Mouse (Mus musculus) CH12.LX (cell line): ENCODE measurements around the gene Polr3g. TPM values are rescaled to one million over a fixed set of nuclear protein-coding genes. Genes with fewer than 3 reads are reported as not detected.

Source experiments
- DNase-seq: peaks from one replicate; pipeline ENCODE4 v3.0.0-alpha.2; 2013; ENCODE audit errors: extremely low read depth
- H3K27ac ChIP-seq: 2 replicates; pipeline ENCODE4 v1.5.1; 2012; ENCODE audit warnings: low read depth, mild to moderate bottlenecking, control low read depth, moderate library complexity; ENCODE audit not compliant: insufficient read depth
- H3K27me3 ChIP-seq: replicated peaks from 2 replicates; pipeline ENCODE3; 2012; ENCODE audit warnings: inconsistent platforms
- H3K36me3 ChIP-seq, 2 experiments: replicated peaks in 1 of 2; 2 replicates each; pipeline versions ENCODE3 to v1.6.1; 2012; ENCODE audit warnings: inconsistent platforms in 1 of 2, low read length in 1 of 2, mild to moderate bottlenecking in 1 of 2, mixed read lengths in 1 of 2, moderate library complexity in 1 of 2; ENCODE audit not compliant: control insufficient read depth in 1 of 2, insufficient read depth in 1 of 2
- H3K4me1 ChIP-seq, 2 experiments: 2 replicates each; pipeline ENCODE4 v1.6.1; 2012; ENCODE audit warnings: inconsistent platforms in 1 of 2, moderate library complexity in 1 of 2; ENCODE audit not compliant: insufficient read depth in 2 of 2, control insufficient read depth in 1 of 2
- H3K4me2 ChIP-seq: 2 replicates; pipeline ENCODE4 v1.6.1; 2012; ENCODE audit warnings: low read depth, mild to moderate bottlenecking, control low read depth; ENCODE audit not compliant: poor library complexity, insufficient read depth, severe bottlenecking
- H3K4me3 ChIP-seq, 3 experiments: fragments of 150-350 bp in 1 of 3; sonication (generic) in 1 of 3; replicated peaks in 1 of 3; 2 replicates each; pipeline versions ENCODE3 to v1.5.1; 2011 to 2012; ENCODE audit warnings: low read depth in 2 of 3, low read length in 2 of 3, mild to moderate bottlenecking in 2 of 3, moderate library complexity in 2 of 3, control low read depth in 1 of 3, improper control_type of control experiment in 1 of 3, inconsistent platforms in 1 of 3, mixed read lengths in 1 of 3; ENCODE audit not compliant: poor library complexity in 1 of 3
- H3K79me2 ChIP-seq: replicated peaks from 2 replicates; pipeline ENCODE4 v1.6.1; 2012; ENCODE audit warnings: mild to moderate bottlenecking, moderate library complexity; ENCODE audit not compliant: control insufficient read depth, poor library complexity, insufficient read depth, severe bottlenecking; ENCODE audit errors: extremely low read depth
- H3K9ac ChIP-seq: 2 replicates; pipeline ENCODE4 v1.6.1; 2012; ENCODE audit warnings: low read depth, mild to moderate bottlenecking, control low read depth, moderate library complexity; ENCODE audit not compliant: insufficient read depth
- H3K9me3 ChIP-seq: replicated peaks from 2 replicates; pipeline ENCODE3; 2012; ENCODE audit warnings: low read length, inconsistent platforms, mixed read lengths
- BHLHE40 ChIP-seq: IDR thresholded peaks from 2 replicates; pipeline ENCODE4 v1.6.1; 2011; ENCODE audit warnings: mild to moderate bottlenecking, low read depth, low read length, improper control_type of control experiment
- CHD1 ChIP-seq: IDR thresholded peaks from 2 replicates; pipeline ENCODE4 v1.6.1; 2012; ENCODE audit warnings: low read depth, low read length, improper control_type of control experiment, inconsistent platforms
- CHD2 ChIP-seq: IDR thresholded peaks from 2 replicates; pipeline ENCODE4 v1.6.1; 2011; ENCODE audit warnings: low read length, improper control_type of control experiment
- E2F4 ChIP-seq: IDR thresholded peaks from 2 replicates; pipeline ENCODE4 v1.6.1; 2011; ENCODE audit warnings: low read depth, low read length, improper control_type of control experiment; ENCODE audit not compliant: insufficient replicate concordance
- ELF1 ChIP-seq: IDR thresholded peaks from 2 replicates; pipeline ENCODE4 v1.6.1; 2014; ENCODE audit warnings: low read depth, mild to moderate bottlenecking, inconsistent platforms, low read length, improper control_type of control experiment
- EP300 ChIP-seq: IDR thresholded peaks from 2 replicates; pipeline ENCODE4 v1.6.1; 2011; ENCODE audit warnings: low read length, improper control_type of control experiment
- ETS1 ChIP-seq: conservative IDR thresholded peaks from 2 replicates; pipeline ENCODE4 v1.6.1; 2012; ENCODE audit warnings: low read depth, mild to moderate bottlenecking, inconsistent platforms, low read length, improper control_type of control experiment, moderate library complexity
- GABPA ChIP-seq: IDR thresholded peaks from 2 replicates; pipeline ENCODE4 v1.6.1; 2012; ENCODE audit warnings: low read depth, low read length, improper control_type of control experiment, inconsistent platforms; ENCODE audit not compliant: insufficient replicate concordance
- HCFC1 ChIP-seq: IDR thresholded peaks from 2 replicates; pipeline ENCODE4 v1.6.1; 2012; ENCODE audit warnings: low read depth, mild to moderate bottlenecking, inconsistent platforms, low read length, improper control_type of control experiment
- JUN ChIP-seq: IDR thresholded peaks from 2 replicates; pipeline ENCODE4 v1.6.1; 2011; ENCODE audit warnings: low read depth, mild to moderate bottlenecking, low read length, improper control_type of control experiment, moderate library complexity; ENCODE audit not compliant: insufficient read depth
- JUND ChIP-seq: conservative IDR thresholded peaks from 2 replicates; pipeline ENCODE4 v1.6.1; 2011; ENCODE audit warnings: low read depth, low read length, improper control_type of control experiment
- KAT2A ChIP-seq: IDR thresholded peaks from 2 replicates; pipeline ENCODE4 v1.6.1; 2012; ENCODE audit warnings: low read length, improper control_type of control experiment, inconsistent platforms; ENCODE audit not compliant: insufficient replicate concordance
- MAFK ChIP-seq: IDR thresholded peaks from 2 replicates; pipeline ENCODE4 v1.6.1; 2011; ENCODE audit warnings: low read length, improper control_type of control experiment; ENCODE audit not compliant: insufficient replicate concordance
- MAX ChIP-seq: IDR thresholded peaks from 2 replicates; pipeline ENCODE4 v1.6.1; 2011; ENCODE audit warnings: low read length, improper control_type of control experiment
- MAZ ChIP-seq: IDR thresholded peaks from 2 replicates; pipeline ENCODE4 v1.6.1; 2012; ENCODE audit warnings: low read depth, mild to moderate bottlenecking, inconsistent platforms, low read length, improper control_type of control experiment, moderate library complexity
- MEF2A ChIP-seq: IDR thresholded peaks from 2 replicates; pipeline ENCODE4 v1.6.1; 2014; ENCODE audit warnings: low read depth, mild to moderate bottlenecking, inconsistent platforms, low read length, improper control_type of control experiment, borderline replicate concordance
- MXI1 ChIP-seq: IDR thresholded peaks from 2 replicates; pipeline ENCODE4 v1.6.1; 2011; ENCODE audit warnings: mild to moderate bottlenecking, low read depth, low read length, improper control_type of control experiment
- MYC ChIP-seq: IDR thresholded peaks from 2 replicates; pipeline ENCODE4 v1.6.1; 2011; ENCODE audit warnings: low read depth, mild to moderate bottlenecking, improper control_type of control experiment, low read length
- NELFE ChIP-seq: IDR thresholded peaks from 2 replicates; pipeline ENCODE4 v1.6.1; 2011; ENCODE audit warnings: low read depth, low read length, improper control_type of control experiment
- NRF1 ChIP-seq: IDR thresholded peaks from 2 replicates; pipeline ENCODE4 v1.6.1; 2014; ENCODE audit warnings: low read depth, mild to moderate bottlenecking, inconsistent platforms, low read length, improper control_type of control experiment, moderate library complexity
- POLR2A ChIP-seq: IDR thresholded peaks from 2 replicates; pipeline ENCODE4 v1.6.1; 2011; ENCODE audit warnings: low read depth, mild to moderate bottlenecking, improper control_type of control experiment, low read length
- POLR2AphosphoS2 ChIP-seq: IDR thresholded peaks from 2 replicates; pipeline ENCODE4 v1.6.1; 2011; ENCODE audit warnings: low read depth, low read length, improper control_type of control experiment
- RCOR1 ChIP-seq: conservative IDR thresholded peaks from 2 replicates; pipeline ENCODE4 v1.6.1; 2012; ENCODE audit warnings: low read depth, mild to moderate bottlenecking, inconsistent platforms, low read length, improper control_type of control experiment
- SIN3A ChIP-seq: IDR thresholded peaks from 2 replicates; pipeline ENCODE4 v1.6.1; 2012; ENCODE audit warnings: low read length, improper control_type of control experiment, inconsistent platforms
- TBP ChIP-seq: conservative IDR thresholded peaks from 2 replicates; pipeline ENCODE4 v1.6.1; 2011; ENCODE audit warnings: low read depth, low read length, improper control_type of control experiment
- UBTF ChIP-seq: IDR thresholded peaks from 2 replicates; pipeline ENCODE4 v1.6.1; 2012; ENCODE audit warnings: low read depth, mild to moderate bottlenecking, inconsistent platforms, low read length, improper control_type of control experiment, moderate library complexity
- USF1 ChIP-seq: IDR thresholded peaks from 2 replicates; pipeline ENCODE4 v1.6.1; 2014; ENCODE audit warnings: low read depth, mild to moderate bottlenecking, inconsistent platforms, low read length, improper control_type of control experiment
- ZKSCAN1 ChIP-seq: IDR thresholded peaks from 2 replicates; pipeline ENCODE4 v1.6.1; 2012; ENCODE audit warnings: low read depth, inconsistent platforms, low read length, improper control_type of control experiment, borderline replicate concordance
- ZMIZ1 ChIP-seq: IDR thresholded peaks from 2 replicates; pipeline ENCODE4 v1.6.1; 2012; ENCODE audit warnings: low read depth, mild to moderate bottlenecking, inconsistent platforms, low read length, improper control_type of control experiment
- ZNF384 ChIP-seq: IDR thresholded peaks from 2 replicates; pipeline ENCODE4 v1.6.1; 2012; ENCODE audit warnings: low read depth, low read length, improper control_type of control experiment, inconsistent platforms
- dilution Hi-C: fragments of 300-500 bp; cut with MboI; formaldehyde crosslinking; loops from 2 replicates; pipeline ENCODE4 v1.14.3; 2020; ENCODE audit warnings: low sequenced_read_pairs; ENCODE audit not compliant: extremely low pct_unique_long_range_greater_than_20kb, extremely low pct_ligation_motif_present
- in situ Hi-C: fragments of 300-500 bp; cut with MboI; formaldehyde crosslinking; loops from 3 replicates; pipeline ENCODE4 v1.14.3; 2019; ENCODE audit warnings: low sequenced_read_pairs, low pct_ligation_motif_present, low pct_unique_long_range_greater_than_20kb, mixed read lengths
- polyA plus RNA-seq: library from polyadenylated mRNA; unstranded; fragments of >175 nt; gene quantifications from 2 replicates; pipeline ENCODE4 v1.2.1, GENCODE M21; 2012; ENCODE audit warnings: low read depth; ENCODE audit not compliant: insufficient read length
- total RNA-seq, 2 experiments: library from RNA; depleted of rRNA; stranded (reverse); fragments of 300-350 nt in 1 of 2; fragments of >200 nt in 1 of 2; gene quantifications; 2 replicates each; pipeline ENCODE4 v1.2.3; 2012 to 2014

The Polr3g gene
- total and polyA plus RNA-seq, 3 experiments = 19.1 to 52.5 (median 45.2) TPM

DNA sequence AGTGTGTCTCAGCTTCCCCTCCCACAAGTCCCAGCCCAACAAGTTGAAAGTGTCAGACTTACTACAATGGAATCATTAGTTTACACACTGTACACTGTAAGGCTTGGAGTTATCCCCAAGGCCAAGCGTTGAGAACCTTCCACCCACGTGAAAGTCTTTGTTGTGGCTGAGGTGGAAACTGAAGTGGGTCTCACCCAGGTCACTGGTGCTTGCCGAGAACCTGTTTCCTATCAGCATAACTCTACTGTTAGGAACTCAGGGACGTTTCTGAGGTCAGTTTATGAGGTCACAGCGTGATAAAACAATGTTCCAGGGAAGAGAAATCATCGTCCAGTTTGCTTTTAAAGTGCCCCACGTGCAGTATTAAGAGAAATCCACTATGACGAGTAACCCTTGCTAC, 35.5 kb downstream of the Polr3g start:
- no peak overlapping the region for H3K4me2 ChIP-seq
- TF ChIP-seq GABPA (no peak), CHD1 (no peak), ZKSCAN1 (no peak), CHD2 (no peak), UBTF (no peak), NRF1 (no peak), JUN (no peak), POLR2A (no peak), NELFE (no peak), EP300 (no peak), MEF2A (no peak), MAZ (no peak), E2F4 (no peak), ZMIZ1 (no peak), ELF1 (no peak), KAT2A (no peak), ETS1 (no peak), MXI1 (no peak)
- H3K9ac ChIP-seq = no peak overlapping the region
- dilution Hi-C loops = no loop called here
- DNase-seq = no peak
- no peaks in the 10 kb centered on the region for H3K27me3 ChIP-seq
- no peaks in the 10 kb centered on the region for H3K4me1 ChIP-seq
- H3K79me2 ChIP-seq = no peaks in the 10 kb centered on the region; the same call in 1 of the 2 replicates
- H3K36me3 ChIP-seq = peaks cover 26 to 73% of the 10 kb centered on the region in 2 experiments
- no peaks in the 10 kb centered on the region for H3K9me3 ChIP-seq
- no peak overlapping the region for H3K4me3 ChIP-seq
- H3K27ac ChIP-seq = no peak overlapping the region
- in situ Hi-C loops = no loop called here

GRCm38 (mm10) chr13:81667713-81668112, 43.1 kb downstream of the Polr3g start:
- TF ChIP-seq BHLHE40 = 0 out of 2 replicates have a peak, but pooled peaks have one; percentile 29
- no peak for TF ChIP-seq MAZ
- TF ChIP-seq MAFK = no peak
- peak; percentile 43 for TF ChIP-seq ETS1
- TF ChIP-seq TBP = no peak
- 0 out of 2 replicates have a peak, but pooled peaks have one; percentile 27 for TF ChIP-seq RCOR1
- no peak for TF ChIP-seq HCFC1
- no peak for TF ChIP-seq KAT2A
- no peak for TF ChIP-seq MYC
- TF ChIP-seq NRF1 = no peak
- no peak; the same call in 1 of the 2 replicates for TF ChIP-seq POLR2AphosphoS2
- TF ChIP-seq JUN = no peak
- no peak for TF ChIP-seq SIN3A
- TF ChIP-seq ZNF384 = no peak
- no peak for TF ChIP-seq MEF2A
- TF ChIP-seq E2F4 = no peak
- TF ChIP-seq GABPA = no peak
- peak; percentile 63; the same call in 1 of the 2 replicates for TF ChIP-seq EP300
- no peak for TF ChIP-seq JUND
- TF ChIP-seq MAX = no peak
- TF ChIP-seq USF1 = no peak
- no peak for TF ChIP-seq MXI1
- Histone ChIP-seq H3K9me3 (no peaks in the 10 kb centered on the region), H3K4me1 (peaks cover 2 to 16% of the 10 kb centered on the region in 2 experiments; a peak in 2 of 4 replicates), H3K36me3 (peaks cover 46 to 65% of the 10 kb centered on the region in 2 experiments), H3K9ac (no peak overlapping the region), H3K79me2 (no peaks in the 10 kb centered on the region), H3K4me2 (no peak overlapping the region), H3K27me3 (no peaks in the 10 kb centered on the region), H3K27ac (no peak overlapping the region), H3K4me3 (no peak overlapping the region)
- DNase-seq = peak; percentile 35
- in situ Hi-C loops (no loop called here), dilution Hi-C loops (no loop called here)
